8 mouse cellular contexts compared by ENCODE assay signal in the genomic region with DNA sequence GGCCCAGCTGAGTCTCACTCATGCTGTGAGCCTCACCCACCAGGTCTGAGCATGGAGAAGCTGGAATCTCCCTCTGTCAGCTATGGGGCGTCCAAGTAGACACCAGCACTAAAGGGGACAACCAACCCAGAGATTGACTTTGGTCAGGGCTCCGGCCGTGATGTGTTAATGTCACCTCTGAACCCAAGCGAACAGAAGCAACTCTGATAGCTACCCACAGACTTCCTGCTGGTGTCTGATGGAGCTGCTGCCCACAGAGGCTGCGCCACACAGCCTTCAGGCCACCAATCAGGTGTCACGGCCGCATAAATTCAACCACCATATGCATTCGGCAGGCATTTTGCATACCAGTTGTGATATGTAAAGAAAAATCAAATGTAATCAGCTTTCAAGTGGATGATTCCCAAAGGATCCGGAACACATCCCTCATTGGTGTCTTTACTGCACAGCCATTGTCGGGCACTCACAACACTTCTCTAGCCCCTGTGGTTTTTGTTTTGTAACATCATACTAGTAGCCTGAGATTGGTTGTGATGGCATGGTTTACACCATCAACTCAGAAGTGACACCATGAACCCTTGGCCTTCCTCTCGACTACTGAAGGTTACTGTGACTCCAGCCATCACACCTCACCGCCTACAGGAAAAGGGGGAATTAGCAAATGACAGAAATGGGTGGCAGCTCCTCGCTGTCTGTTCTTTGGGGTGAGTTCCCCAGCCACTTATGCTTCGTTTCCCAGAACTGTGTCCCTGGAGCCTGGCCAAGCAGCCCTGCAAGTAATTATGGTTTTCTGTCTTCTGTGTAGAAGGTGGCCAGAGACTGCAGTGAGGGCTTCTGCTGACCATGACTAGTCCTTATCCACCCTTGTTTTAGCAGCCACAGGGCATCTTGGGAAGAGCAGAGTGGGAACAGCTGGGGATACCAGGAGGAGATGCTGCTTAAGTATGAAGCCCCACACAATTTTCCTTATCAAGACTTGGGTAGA.
DNase-seq lines count a peak whose midpoint lies in the region; ATAC-seq lines count a peak whose summit lies in the region.

No protein-coding gene starts in this region.

- peaks cover 49% of the 10 kb centered on the region for H3K36me3 ChIP-seq in heart, embryonic 13.5 days
- H3K36me3 ChIP-seq in embryonic facial prominence, embryonic 15.5 days = peaks cover 42% of the 10 kb centered on the region
- peaks cover 24% of the 10 kb centered on the region for H3K36me3 ChIP-seq in liver, embryonic 13.5 days

- no peak overlapping the region for H3K9ac ChIP-seq in heart, embryonic 13.5 days
- no peak overlapping the region for H3K9ac ChIP-seq in embryonic facial prominence, embryonic 15.5 days
- no peak overlapping the region for H3K9ac ChIP-seq in liver, embryonic 13.5 days

- no peak for ATAC-seq in heart, embryonic 13.5 days (ENCODE audit: extremely low read depth, insufficient number of reproducible peaks, low FRiP score, low TSS enrichment)
- ATAC-seq in embryonic facial prominence, embryonic 15.5 days (ENCODE audit: insufficient number of reproducible peaks, low FRiP score, low TSS enrichment, low read depth) = no peak
- no peak for ATAC-seq in liver, embryonic 13.5 days (ENCODE audit: low read depth)
- ATAC-seq in activated CD4-positive, CD25-positive, alpha-beta regulatory T cell, adult 4 months = no peak

- H3K4me2 ChIP-seq in heart, embryonic 13.5 days = no peak overlapping the region
- H3K4me2 ChIP-seq in embryonic facial prominence, embryonic 15.5 days (replicated peaks) = no peak overlapping the region
- H3K4me2 ChIP-seq in liver, embryonic 13.5 days = no peak overlapping the region

- no peak overlapping the region for H3K4me3 ChIP-seq in heart, embryonic 13.5 days
- H3K4me3 ChIP-seq in embryonic facial prominence, embryonic 15.5 days (replicated peaks) = no peak overlapping the region
- no peak overlapping the region for H3K4me3 ChIP-seq in liver, embryonic 13.5 days (replicated peaks)

- no peaks in the 10 kb centered on the region for H3K27me3 ChIP-seq in heart, embryonic 13.5 days (replicated peaks)
- no peaks in the 10 kb centered on the region for H3K27me3 ChIP-seq in embryonic facial prominence, embryonic 15.5 days
- H3K27me3 ChIP-seq in liver, embryonic 13.5 days = no peaks in the 10 kb centered on the region

- H3K9me3 ChIP-seq in heart, embryonic 13.5 days = no peaks in the 10 kb centered on the region
- no peaks in the 10 kb centered on the region for H3K9me3 ChIP-seq in embryonic facial prominence, embryonic 15.5 days (replicated peaks)
- H3K9me3 ChIP-seq in liver, embryonic 13.5 days (replicated peaks) = no peaks in the 10 kb centered on the region

- peak overlapping the region; percentile 44; the same call in 1 of the 2 replicates for H3K27ac ChIP-seq in heart, embryonic 13.5 days (replicated peaks)
- peak overlapping the region; percentile 55 for H3K27ac ChIP-seq in embryonic facial prominence, embryonic 15.5 days (replicated peaks)
- H3K27ac ChIP-seq in liver, embryonic 13.5 days = peak overlapping the region; percentile 25

- 77% methylated on average over 14 of the region's 14 CpGs for WGBS in heart, embryonic 13.5 days
- 75% methylated on average over 14 of the region's 14 CpGs for WGBS in embryonic facial prominence, embryonic 15.5 days
- WGBS in liver, embryonic 13.5 days (ENCODE audit: insufficient replicate concordance) = 46% methylated on average over 14 of the region's 14 CpGs

- peaks cover 38% of the 10 kb centered on the region for H3K4me1 ChIP-seq in heart, embryonic 13.5 days
- H3K4me1 ChIP-seq in embryonic facial prominence, embryonic 15.5 days = peaks cover 20% of the 10 kb centered on the region
- peaks cover 31% of the 10 kb centered on the region for H3K4me1 ChIP-seq in liver, embryonic 13.5 days (replicated peaks)

- no peak for DNase-seq in heart, adult 11 months
- peak; percentile 74 for DNase-seq in 416B (ENCODE audit: low read depth)
- DNase-seq in liver, embryonic 13.5 days = no peak
- DNase-seq in thymus, postnatal 0 days (ENCODE audit: low spot score) = no peak
- DNase-seq in layer of hippocampus, adult 11-12 months (ENCODE audit: low spot score) = no peak
